Mouse (Mus musculus) retina, postnatal 1 day (tissue): Measurements from ENCODE around the gene Ptprk.

Source experiments
- DNase-seq: peaks from one replicate; pipeline ENCODE4 v3.0.0-alpha.2; 2012

Gene Ptprk

DNA sequence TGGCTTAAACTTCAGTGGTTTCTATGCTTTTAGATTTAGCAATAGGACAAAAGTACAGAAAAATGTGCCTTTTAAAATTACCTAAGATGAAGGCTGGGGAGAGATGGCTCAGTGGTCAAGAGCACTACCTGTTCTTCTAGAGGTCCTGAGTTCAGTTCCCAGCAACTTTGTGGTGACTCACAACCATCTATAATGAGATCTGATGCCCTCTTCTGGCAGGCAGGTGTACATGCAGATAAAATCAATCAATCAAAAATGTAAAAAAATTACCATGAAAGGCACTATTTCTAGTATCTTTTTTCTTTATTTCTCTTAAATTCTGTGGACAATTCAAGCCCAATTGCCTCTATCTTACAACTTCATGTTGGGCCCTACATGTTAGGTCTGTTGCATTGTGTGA is 42.4 kb downstream of the Ptprk start:
- DNase-seq, result no peak

GRCm38 (mm10) chr10:28118783-28119365 is 44.3 kb downstream of the Ptprk start:
- DNase-seq, result no peak

DNA sequence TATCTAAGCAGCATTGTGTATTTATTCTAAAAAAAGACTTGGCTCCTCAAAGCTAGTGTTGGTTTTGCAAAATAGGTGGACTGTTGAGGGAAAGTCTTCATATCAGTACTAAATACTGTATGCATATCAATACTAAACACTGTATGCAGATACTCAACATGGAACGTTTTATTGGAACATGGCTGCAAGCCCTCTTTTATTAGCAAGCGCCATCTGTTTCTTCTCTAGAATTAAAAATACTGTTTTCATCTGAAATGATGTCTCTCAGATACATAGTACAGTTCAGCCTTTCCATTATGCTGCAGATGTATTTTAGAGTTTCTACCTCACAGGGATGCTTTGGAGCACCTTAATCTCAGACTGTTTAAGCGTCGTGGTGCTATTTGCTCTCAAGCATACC is 49.3 kb downstream of the Ptprk start:
- no peak for DNase-seq

DNA sequence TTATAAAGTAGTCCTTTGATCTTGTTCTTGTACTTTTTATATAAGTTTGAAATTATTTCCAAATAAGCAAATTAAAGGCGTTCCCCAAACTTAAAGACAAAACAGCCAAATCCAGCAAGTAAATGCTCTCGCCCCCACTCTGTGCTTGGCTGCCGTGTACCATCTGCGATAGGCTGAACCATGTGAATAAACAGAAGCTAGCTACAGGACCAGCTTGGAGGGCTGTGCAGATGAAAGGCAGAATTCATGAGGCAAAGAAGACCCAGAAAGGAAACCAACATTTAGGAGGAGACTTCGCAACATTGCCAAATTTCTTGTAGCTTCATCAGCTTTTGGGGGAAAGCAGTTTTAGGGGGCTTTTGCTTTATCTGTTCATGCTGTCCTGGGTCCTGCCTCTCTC is 53.4 kb downstream of the Ptprk start:
- DNase-seq, result no peak

GRCm38 (mm10) chr10:28128450-28128849 is 53.8 kb downstream of the Ptprk start:
- DNase-seq, result no peak

GRCm38 (mm10) chr10:28130422-28130821 is 55.8 kb downstream of the Ptprk start:
- DNase-seq, result peak; percentile 10

DNA sequence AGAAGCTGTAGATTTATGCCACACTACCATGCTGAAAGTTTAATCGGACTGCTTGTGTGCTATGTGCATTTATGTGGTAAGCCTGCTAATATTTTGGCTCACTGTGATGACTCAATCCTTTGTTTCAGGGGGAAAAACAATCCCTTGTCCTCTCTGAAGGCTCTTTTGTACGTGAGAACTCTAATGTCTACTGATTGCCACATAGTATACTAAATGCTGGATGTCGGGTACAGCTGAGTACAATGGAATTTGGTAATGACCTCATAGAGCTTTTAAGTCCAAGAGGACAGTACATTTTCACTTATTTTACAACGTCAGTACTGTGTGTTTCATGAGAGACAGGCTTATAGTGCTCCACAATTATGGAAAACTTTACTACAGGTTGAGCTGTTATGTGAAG is 59.1 kb downstream of the Ptprk start:
- no peak for DNase-seq

DNA sequence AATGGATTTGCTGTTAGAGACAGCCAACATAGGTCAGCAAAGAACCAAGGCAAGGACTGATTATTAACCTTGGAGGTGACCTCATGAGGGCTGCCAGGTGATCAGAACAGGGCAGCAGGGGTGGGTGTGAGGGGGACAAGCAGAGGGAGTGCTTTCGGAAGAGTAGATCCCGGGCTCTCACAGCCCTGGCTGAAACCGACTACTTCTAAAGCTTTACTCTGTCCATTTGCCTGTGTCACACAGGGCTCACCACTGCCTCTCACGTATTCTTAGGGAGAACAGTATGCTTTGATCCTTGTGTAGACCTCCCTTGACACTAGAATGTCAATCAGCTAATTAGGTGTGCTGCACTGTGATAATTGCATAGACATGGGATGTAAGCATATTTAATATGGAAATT is 63.8 kb downstream of the Ptprk start:
- DNase-seq, result no peak

- no peak for DNase-seq
Observed at GRCm38 (mm10) chr10:28144459-28144858, 69.8 kb downstream of the Ptprk start.

DNA sequence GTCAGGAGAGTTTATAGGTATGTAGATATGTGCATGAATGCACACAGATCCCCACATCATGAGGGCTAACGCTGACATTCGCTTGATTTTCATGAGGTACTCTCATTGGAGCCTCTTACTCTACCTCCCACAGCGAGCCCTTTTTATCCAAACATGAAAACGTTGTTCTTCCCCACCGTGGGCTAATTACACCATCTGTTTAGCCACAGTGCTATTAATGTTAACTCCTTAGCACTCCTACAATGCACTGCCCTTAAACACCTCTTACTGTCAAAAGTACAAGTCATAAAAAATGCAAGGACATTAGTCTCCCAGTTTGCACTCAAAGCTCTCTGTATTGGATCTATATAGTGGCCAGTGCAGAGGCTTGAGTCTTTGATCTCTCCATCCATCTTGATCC is 70.7 kb downstream of the Ptprk start:
- DNase-seq, result no peak

DNA sequence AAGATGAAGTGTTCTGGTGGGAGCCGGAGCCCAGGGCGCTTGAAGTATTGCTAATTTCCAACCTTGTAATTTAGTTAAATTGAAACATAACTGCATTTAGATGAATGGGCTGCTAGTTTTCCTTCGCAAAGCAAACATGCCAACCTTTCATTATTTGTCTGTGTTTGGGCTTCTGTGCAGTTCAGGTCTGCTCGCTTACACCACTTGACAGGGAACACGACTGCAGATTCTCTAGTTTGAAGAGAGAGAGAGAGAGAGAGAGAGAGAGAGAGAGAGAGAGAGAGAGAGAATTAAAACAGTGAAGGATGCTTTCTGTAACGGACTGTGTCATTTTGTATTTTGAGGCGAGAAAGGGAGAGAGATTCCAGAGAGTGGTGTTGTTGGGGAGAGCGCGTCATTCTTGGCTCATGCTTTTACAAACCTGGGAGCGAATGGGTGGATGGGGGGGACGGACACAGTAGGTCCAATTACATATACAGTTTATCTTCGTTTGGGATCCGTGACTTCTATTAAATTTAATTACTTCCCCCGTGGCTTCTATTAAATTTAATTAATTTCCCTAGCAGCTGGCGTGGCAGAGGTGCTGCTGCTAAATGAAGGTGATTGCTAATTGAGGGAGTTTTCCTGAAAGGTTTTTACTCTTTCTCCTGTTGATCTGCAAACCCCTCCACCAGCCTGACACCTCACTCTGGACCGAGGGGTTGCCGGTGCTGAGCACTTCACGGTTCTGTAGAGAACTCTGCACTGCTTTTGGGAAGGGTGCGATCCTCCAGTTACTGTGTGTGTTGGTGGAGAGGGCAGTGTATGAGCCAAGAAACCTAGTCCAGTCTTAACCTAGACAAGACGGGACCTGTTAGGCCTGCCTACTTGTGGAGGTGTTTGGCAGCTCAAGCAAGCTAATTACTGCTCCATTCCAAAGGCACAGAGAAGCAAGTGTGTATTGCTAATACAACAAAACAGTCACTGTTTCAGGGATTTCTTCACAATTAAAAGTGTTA is 81.4 kb downstream of the Ptprk start:
- no peak for DNase-seq

DNA sequence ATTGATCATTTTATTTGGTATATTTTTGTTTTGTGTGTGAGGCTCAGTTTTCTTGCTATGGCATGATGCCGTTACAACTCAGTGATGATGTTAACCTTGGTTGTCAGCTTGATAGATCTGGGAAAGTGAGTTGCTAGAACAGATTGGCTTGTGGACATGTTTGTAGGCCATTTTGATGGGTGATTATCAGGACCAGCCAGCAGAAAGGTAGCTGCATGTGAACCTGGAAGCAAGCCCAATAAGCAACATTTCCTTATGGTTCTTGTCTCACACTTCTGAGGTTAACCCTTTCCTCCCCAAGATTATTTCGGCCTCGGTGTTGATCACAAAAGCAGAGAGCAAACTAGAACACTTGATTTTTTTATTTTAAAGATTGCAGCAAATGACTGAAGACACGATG is 85.1 kb downstream of the Ptprk start:
- no peak for DNase-seq

GRCm38 (mm10) chr10:28161306-28161705 is 86.7 kb downstream of the Ptprk start:
- no peak for DNase-seq

- DNase-seq, result no peak
Observed at GRCm38 (mm10) chr10:28164250-28164649, 89.6 kb downstream of the Ptprk start.

- no peak for DNase-seq
Observed at GRCm38 (mm10) chr10:28164746-28165145, 90.1 kb downstream of the Ptprk start.

GRCm38 (mm10) chr10:28166610-28167009 is 92.0 kb downstream of the Ptprk start:
- DNase-seq, result no peak

DNA sequence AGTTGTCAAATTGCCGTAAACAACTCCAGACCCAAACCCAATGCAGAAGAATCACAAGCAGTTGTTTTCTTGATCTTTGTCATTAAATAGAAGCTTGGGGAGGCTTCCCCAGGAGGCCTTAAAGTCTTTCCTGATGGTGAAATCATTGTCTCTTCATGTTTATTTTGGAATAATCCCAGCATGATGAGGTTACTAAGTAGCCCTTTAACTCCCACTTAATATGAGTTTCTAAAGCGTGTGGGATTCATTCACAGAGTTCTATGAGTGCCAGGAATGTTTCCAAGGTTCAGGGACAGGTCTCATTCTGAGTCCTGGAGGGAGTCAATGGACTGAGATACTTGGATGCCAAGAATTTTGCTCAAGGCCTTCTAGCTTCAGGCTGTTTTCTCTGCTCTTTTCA is 92.5 kb downstream of the Ptprk start:
- DNase-seq, result no peak

DNA sequence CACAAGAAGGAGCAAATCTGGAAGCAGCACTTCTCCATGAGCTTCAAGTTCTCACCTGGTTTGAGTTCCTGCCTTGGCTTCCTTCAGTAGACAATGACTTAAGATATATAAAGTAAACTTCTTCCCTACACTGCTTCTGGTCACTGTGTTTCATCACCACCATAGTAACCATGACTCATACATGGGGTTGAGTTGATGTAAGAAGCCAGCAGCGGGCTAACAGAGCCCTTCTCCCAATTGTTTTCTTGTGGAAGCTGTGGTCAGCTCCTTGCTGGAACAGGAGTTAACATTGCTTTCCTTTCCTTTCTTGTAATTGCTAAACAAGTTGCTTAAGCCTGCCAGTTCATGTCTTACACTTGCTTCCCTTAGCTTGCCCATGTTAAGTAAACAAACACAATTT is 96.6 kb downstream of the Ptprk start:
- no peak for DNase-seq

DNA sequence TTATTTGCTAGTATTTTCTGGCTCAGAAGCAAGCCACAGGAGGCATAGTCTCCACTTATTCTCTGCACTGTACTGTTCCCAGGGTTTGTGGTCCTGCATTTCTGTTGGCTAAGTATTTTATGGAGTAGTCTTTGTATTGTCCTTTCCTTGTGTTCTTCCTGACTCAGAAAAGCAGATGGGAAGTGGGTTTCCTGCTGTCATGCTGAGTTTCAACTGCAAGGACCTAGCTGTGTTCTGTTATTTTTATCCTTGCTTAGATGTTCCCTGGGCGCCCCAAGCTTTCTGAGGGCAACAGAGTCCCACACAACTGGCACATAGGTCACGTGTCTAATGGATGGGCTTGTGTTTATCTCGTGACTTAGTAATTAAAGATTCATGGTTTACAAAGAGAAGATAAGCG is 104.3 kb downstream of the Ptprk start:
- DNase-seq, result no peak

DNA sequence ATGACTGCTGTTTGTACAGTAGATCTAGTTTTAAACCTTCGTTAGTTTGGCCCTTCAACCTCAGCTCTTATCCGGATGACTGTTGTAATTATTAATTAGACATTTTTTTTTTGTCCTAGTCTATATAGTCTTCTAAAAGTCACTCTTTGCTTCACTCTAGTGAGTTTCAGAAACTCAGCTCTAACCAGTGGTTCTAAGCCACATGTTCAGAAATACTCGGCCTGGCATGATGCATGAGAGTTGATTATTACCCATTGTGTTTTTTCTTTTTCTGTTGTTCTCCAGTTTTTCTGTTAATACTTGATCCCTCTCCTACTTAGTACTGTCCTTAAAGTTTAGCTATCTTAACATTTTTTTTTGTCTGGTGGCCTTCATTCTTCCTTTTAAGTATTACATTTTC is 107.5 kb downstream of the Ptprk start:
- DNase-seq, result no peak

DNA sequence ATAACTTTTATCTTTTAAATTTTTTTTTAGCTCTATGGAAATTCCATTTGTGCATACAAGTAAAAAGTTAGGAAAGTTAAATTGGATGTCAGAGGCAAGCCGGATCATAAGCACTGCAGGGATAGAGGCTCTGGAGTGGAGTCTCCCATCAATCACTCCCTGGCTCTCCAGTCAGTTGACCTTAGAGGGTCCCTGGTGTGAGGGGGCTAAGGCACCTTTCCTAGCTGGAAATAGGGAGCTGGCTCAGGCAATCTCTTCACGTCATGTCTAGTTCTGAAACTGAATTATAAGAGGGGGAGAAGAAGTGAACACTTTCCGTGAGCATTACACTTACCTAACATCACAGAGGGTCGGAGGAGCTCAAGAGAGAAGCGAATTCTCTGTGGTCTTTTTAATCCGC is 110.1 kb downstream of the Ptprk start:
- DNase-seq, result no peak

GRCm38 (mm10) chr10:28185326-28185725 is 110.7 kb downstream of the Ptprk start:
- no peak for DNase-seq

- peak; percentile 48 for DNase-seq
Observed at GRCm38 (mm10) chr10:28186018-28186800, 111.6 kb downstream of the Ptprk start.

GRCm38 (mm10) chr10:28191440-28191839 is 116.8 kb downstream of the Ptprk start:
- no peak for DNase-seq
